Mouse (Mus musculus): ENCODE data around the gene Gtf2h1.

Gene Gtf2h1

GRCm38 (mm10) chr7:46851026-46851425 is 55.1 kb downstream of the Gtf2h1 start:
- DNase-seq (ENCODE audit: low read depth) = no peak

- no peak for DNase-seq (ENCODE audit: low read depth)
These were observed 56.8 kb downstream of the Gtf2h1 start for GRCm38 (mm10) chr7:46852666-46853065.

GRCm38 (mm10) chr7:46853365-46853764 is 57.5 kb downstream of the Gtf2h1 start:
- no peak for DNase-seq (ENCODE audit: low read depth)

GRCm38 (mm10) chr7:46855866-46856560 is 60.1 kb downstream of the Gtf2h1 start:
- DNase-seq (ENCODE audit: low read depth) = no peak

- no peak for DNase-seq (ENCODE audit: low read depth)
These were observed 61.5 kb downstream of the Gtf2h1 start for GRCm38 (mm10) chr7:46857436-46857835.

GRCm38 (mm10) chr7:46859031-46859430 is 63.1 kb downstream of the Gtf2h1 start:
- DNase-seq (ENCODE audit: low read depth) = no peak

GRCm38 (mm10) chr7:46860996-46861395 is 65.1 kb downstream of the Gtf2h1 start, which contains the start of gene Ldhc:
Gene Ldhc (plus strand): TSS chr7:46861203.
- DNase-seq (ENCODE audit: low read depth) = no peak

- DNase-seq (ENCODE audit: low read depth) = no peak
These were observed 76.1 kb downstream of the Gtf2h1 start for GRCm38 (mm10) chr7:46871988-46872387.

All from c-Kit-positive CD71-positive TER-119-negative erythroid progenitor cells, embryonic 14.5 days (primary cell).